In genomic region chr1:67235468-67236217, GRCm38 (mm10) we compare ENCODE assay signal across 12 mouse cellular contexts.
"Had no signal": no experiment of that assay in that cellular context is flagged by ENCODE, and none has a peak within 500 bp of the region (broad histone marks: within the 10 kb centered on the region; RNA-seq: fewer than 3 reads in every experiment).

No protein-coding gene starts in this region.

- H3K4me3 ChIP-seq: kidney, embryonic 15.5 days; left cerebral cortex, adult 2 months; limb, embryonic 15.5 days; neural tube, embryonic 13.5 days had no signal

- H3K9ac ChIP-seq: kidney, embryonic 15.5 days; limb, embryonic 15.5 days; liver, embryonic 14.5 days; neural tube, embryonic 13.5 days had no signal

- H3K27me3 ChIP-seq: kidney, embryonic 15.5 days; limb, embryonic 15.5 days; neural tube, embryonic 13.5 days had no signal

- H3K4me2 ChIP-seq: kidney, embryonic 15.5 days; limb, embryonic 15.5 days; neural tube, embryonic 13.5 days had no signal

- DNase-seq: kidney, adult 2 months; kidney, postnatal 14 days; lung, adult 18-20 months; midbrain, embryonic 14.5 days; right cerebral cortex, adult 18-20 months; right cerebral cortex, postnatal 25 days; thymus, postnatal 4 days had no signal

- H3K9me3 ChIP-seq: kidney, embryonic 15.5 days; limb, embryonic 15.5 days; neural tube, embryonic 13.5 days had no signal

- H3K36me3 ChIP-seq: kidney, embryonic 15.5 days; limb, embryonic 15.5 days; neural tube, embryonic 13.5 days had no signal

- H3K27ac ChIP-seq: kidney, embryonic 15.5 days; left cerebral cortex, adult 2 months; limb, embryonic 15.5 days; liver, embryonic 14.5 days; neural tube, embryonic 13.5 days had no signal

- H3K4me1 ChIP-seq: kidney, embryonic 15.5 days; limb, embryonic 15.5 days; neural tube, embryonic 13.5 days had no signal
